Mouse (Mus musculus): Measurements from ENCODE around the gene Tent4b. TPM values are rescaled to one million over a fixed set of nuclear protein-coding genes. Genes with fewer than 3 reads are reported as not detected.

The Tent4b gene
- polyA plus RNA-seq, 2 experiments, result 10.9 to 22.7 TPM

DNA sequence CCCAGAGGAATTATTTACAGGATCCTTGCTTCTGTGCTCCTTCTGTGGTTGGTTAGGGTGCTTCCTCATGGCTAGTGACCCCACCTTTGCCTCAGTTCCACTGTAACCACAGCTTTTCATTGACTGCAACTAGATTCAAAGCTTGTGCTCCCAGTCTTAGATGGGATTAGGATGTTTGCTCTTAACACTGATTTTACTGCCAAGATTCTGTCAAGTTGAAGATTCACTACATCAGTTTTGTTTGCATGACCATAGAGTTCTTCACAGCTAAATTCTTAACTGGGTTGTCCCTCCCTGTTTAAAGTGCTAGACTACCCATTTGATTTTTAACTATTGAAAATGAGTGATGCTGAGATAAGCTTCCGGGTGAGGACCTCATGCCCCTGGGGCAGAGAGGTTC, 29.3 kb downstream of the Tent4b start:
- ATAC-seq (ENCODE audit: low FRiP score, low read depth), result no peak
- peaks cover 15% of the 10 kb centered on the region; the same call in 1 of the 2 replicates for H3K4me1 ChIP-seq (ENCODE audit: control insufficient read depth, insufficient read depth, low read length)
- no peak for DNase-seq (ENCODE audit: low spot score)
- no peaks in the 10 kb centered on the region for H3K27me3 ChIP-seq (ENCODE audit: control insufficient read depth, insufficient read depth, low read length)
- no peak overlapping the region for H3K4me2 ChIP-seq (replicated peaks; ENCODE audit: low read depth, low read length, severe bottlenecking)
- TF ChIP-seq POLR2A (IDR thresholded peaks at IDR 0.05; ENCODE audit: borderline replicate concordance, extremely low read depth, insufficient read depth, insufficient read length), result no peak
- no peak overlapping the region for H3K4me3 ChIP-seq (replicated peaks; ENCODE audit: low read length)
- 67% methylated on average over 1 of the region's 1 CpGs for WGBS
- no peak overlapping the region for H3K9ac ChIP-seq (ENCODE audit: low read depth, low read length, severe bottlenecking)
- no peak overlapping the region for H3K27ac ChIP-seq (replicated peaks; ENCODE audit: low read depth, low read length)
- no peaks in the 10 kb centered on the region for H3K36me3 ChIP-seq (ENCODE audit: control insufficient read depth, insufficient read depth, low read length)
- H3K9me3 ChIP-seq (ENCODE audit: control insufficient read depth, low read length), result no peaks in the 10 kb centered on the region

DNA sequence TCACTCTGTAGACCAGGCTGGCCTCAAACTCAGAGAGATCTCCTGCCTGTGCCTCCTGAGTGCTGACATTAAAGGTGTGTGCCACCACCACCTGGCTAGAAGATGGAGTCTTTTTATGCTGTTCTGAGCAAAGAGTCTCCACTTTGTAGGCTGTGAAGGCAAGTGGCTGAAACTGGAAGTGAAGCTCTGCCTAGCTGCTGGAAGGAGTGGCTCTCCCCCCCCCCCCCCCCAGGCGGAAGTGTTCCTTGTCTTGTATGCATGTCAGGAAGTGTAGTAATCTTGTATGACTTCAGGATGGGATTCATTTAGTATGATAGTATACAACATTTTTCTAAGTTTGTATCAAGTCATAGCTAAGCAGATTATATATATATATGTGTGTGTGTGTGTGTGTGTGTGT, 29.8 kb downstream of the Tent4b start:
- Histone ChIP-seq H3K4me1 (ENCODE audit: control insufficient read depth, insufficient read depth, low read length) (peaks cover 15% of the 10 kb centered on the region; the same call in 1 of the 2 replicates), H3K36me3 (ENCODE audit: control insufficient read depth, insufficient read depth, low read length) (no peaks in the 10 kb centered on the region), H3K27me3 (ENCODE audit: control insufficient read depth, insufficient read depth, low read length) (no peaks in the 10 kb centered on the region), H3K27ac (replicated peaks; ENCODE audit: low read depth, low read length) (no peak overlapping the region), H3K4me2 (replicated peaks; ENCODE audit: low read depth, low read length, severe bottlenecking) (no peak overlapping the region), H3K4me3 (replicated peaks; ENCODE audit: low read length) (no peak overlapping the region), H3K9ac (ENCODE audit: low read depth, low read length, severe bottlenecking) (no peak overlapping the region), H3K9me3 (ENCODE audit: control insufficient read depth, low read length) (no peaks in the 10 kb centered on the region)
- no peak for TF ChIP-seq POLR2A (IDR thresholded peaks at IDR 0.05; ENCODE audit: borderline replicate concordance, extremely low read depth, insufficient read depth, insufficient read length)
- DNase-seq (ENCODE audit: low spot score) (no peak), ATAC-seq (ENCODE audit: low FRiP score, low read depth) (no peak)
- WGBS, result 100% methylated on average over 1 of the region's 1 CpGs

DNA sequence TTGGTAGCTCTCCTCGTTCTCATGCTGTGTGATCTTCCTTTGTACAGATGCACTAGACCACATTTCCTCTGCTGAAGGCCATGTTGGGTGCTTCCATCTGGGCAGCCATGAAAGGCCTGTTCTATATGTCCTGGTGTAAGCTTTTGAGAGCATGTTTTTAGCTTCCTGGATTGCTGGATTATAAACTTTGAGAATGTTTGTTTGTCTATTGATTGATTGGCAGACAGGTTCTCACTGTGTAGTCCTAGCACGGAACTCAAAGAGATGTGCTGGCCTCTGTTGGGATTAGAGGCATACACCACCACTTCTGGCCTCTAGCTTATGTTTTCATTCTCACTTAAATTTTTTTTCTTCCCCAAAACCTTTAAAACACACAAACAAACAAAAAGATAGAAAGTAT, 37.7 kb downstream of the Tent4b start:
- no peak for TF ChIP-seq POLR2A (IDR thresholded peaks at IDR 0.05; ENCODE audit: borderline replicate concordance, extremely low read depth, insufficient read depth, insufficient read length)
- Histone ChIP-seq H3K4me2 (replicated peaks; ENCODE audit: low read depth, low read length, severe bottlenecking) (no peak overlapping the region), H3K4me3 (replicated peaks; ENCODE audit: low read length) (no peak overlapping the region), H3K9ac (ENCODE audit: low read depth, low read length, severe bottlenecking) (no peak overlapping the region), H3K4me1 (ENCODE audit: control insufficient read depth, insufficient read depth, low read length) (no peaks in the 10 kb centered on the region), H3K27me3 (ENCODE audit: control insufficient read depth, insufficient read depth, low read length) (no peaks in the 10 kb centered on the region), H3K27ac (replicated peaks; ENCODE audit: low read depth, low read length) (no peak overlapping the region), H3K9me3 (ENCODE audit: control insufficient read depth, low read length) (no peaks in the 10 kb centered on the region), H3K36me3 (ENCODE audit: control insufficient read depth, insufficient read depth, low read length) (no peaks in the 10 kb centered on the region)
- WGBS, result 78% methylated on average over 2 of the region's 2 CpGs
- no peak for ATAC-seq (ENCODE audit: low FRiP score, low read depth)
- no peak for DNase-seq (ENCODE audit: low spot score)

DNA sequence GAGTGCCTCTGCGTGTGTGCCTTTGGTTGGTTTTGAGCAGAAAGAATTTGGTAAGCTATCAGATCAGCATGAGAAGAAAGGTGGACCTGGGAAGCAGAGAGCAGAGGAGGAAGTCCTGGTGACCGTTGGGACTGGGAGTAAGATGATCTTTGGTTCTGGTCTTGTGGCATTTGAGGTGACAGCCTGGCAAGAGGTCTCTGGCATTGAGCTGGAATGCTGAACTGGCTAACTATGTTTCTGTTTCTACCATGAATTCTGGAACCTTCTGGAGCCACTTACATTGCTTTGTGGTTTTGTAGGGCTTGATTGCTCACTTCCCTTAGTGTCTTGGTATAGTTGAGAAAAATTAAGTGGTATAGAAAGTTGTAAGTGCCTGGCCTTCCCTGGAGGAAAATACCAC, 38.6 kb downstream of the Tent4b start:
- H3K27ac ChIP-seq (replicated peaks; ENCODE audit: low read depth, low read length), result no peak overlapping the region
- H3K4me1 ChIP-seq (ENCODE audit: control insufficient read depth, insufficient read depth, low read length), result no peaks in the 10 kb centered on the region

DNA sequence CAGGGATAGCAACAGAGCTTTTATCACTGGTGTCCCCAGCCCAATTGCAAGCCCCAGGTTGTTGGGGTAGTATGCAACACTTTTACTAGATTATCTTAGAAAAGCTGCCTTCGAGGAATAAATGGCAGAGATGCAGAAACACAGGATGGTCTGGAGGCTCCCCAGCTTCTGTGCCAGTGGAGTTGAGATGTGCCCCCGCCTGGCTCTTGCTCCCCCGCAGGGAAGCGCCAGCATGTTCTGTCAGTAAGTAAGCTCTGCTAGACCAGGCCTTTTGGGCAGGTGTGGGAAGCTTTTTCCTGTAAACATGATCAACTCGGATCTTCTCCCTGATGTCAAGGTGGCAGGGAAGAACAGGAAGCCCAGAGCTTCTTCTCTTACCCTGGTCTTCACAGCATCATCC, 40.3 kb downstream of the Tent4b start:
- no peak overlapping the region for H3K27ac ChIP-seq (replicated peaks; ENCODE audit: low read depth, low read length)
- H3K36me3 ChIP-seq (ENCODE audit: control insufficient read depth, insufficient read depth, low read length), result peaks cover 5% of the 10 kb centered on the region
- H3K4me2 ChIP-seq (replicated peaks; ENCODE audit: low read depth, low read length, severe bottlenecking), result no peak overlapping the region
- H3K4me1 ChIP-seq (ENCODE audit: control insufficient read depth, insufficient read depth, low read length), result no peaks in the 10 kb centered on the region
- no peak for TF ChIP-seq POLR2A (IDR thresholded peaks at IDR 0.05; ENCODE audit: borderline replicate concordance, extremely low read depth, insufficient read depth, insufficient read length)
- H3K4me3 ChIP-seq (replicated peaks; ENCODE audit: low read length), result no peak overlapping the region
- DNase-seq (ENCODE audit: low spot score), result no peak
- ATAC-seq (ENCODE audit: low FRiP score, low read depth), result no peak
- 91% methylated on average over 5 of the region's 5 CpGs for WGBS
- no peaks in the 10 kb centered on the region for H3K27me3 ChIP-seq (ENCODE audit: control insufficient read depth, insufficient read depth, low read length)
- H3K9ac ChIP-seq (ENCODE audit: low read depth, low read length, severe bottlenecking), result no peak overlapping the region
- H3K9me3 ChIP-seq (ENCODE audit: control insufficient read depth, low read length), result no peaks in the 10 kb centered on the region

More for the DNA sequence above, 38.6 kb downstream of the Tent4b start:
- Histone ChIP-seq H3K36me3 (ENCODE audit: control insufficient read depth, insufficient read depth, low read length) (no peaks in the 10 kb centered on the region), H3K27me3 (ENCODE audit: control insufficient read depth, insufficient read depth, low read length) (no peaks in the 10 kb centered on the region), H3K4me3 (replicated peaks; ENCODE audit: low read length) (no peak overlapping the region), H3K9ac (ENCODE audit: low read depth, low read length, severe bottlenecking) (no peak overlapping the region), H3K4me2 (replicated peaks; ENCODE audit: low read depth, low read length, severe bottlenecking) (no peak overlapping the region), H3K9me3 (ENCODE audit: control insufficient read depth, low read length) (no peaks in the 10 kb centered on the region)
- DNase-seq (ENCODE audit: low spot score) (no peak), ATAC-seq (ENCODE audit: low FRiP score, low read depth) (no peak)
- TF ChIP-seq POLR2A (IDR thresholded peaks at IDR 0.05; ENCODE audit: borderline replicate concordance, extremely low read depth, insufficient read depth, insufficient read length), result no peak
- WGBS, result 69% methylated on average over 2 of the region's 2 CpGs

DNA sequence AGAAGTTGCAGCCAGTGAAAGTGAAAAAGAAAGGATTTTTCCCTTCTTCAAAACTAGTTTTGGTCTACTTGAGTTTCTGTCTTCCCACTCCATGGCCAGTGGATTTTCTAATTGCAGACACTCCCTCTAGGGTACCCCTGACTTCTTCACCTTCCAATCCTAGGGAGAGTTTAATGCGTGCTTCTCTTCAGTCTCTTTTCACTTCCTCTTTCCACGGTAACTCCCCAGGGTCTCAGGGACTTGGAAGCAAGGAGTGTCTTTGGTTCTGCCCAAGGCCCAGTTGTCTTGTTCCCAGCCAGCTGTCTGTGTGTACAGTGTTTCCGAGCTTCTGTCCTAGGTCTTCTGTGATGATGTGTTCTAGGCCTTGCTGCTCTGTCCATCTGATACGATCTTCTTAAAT, 42.9 kb downstream of the Tent4b start:
- no peak for TF ChIP-seq POLR2A (IDR thresholded peaks at IDR 0.05; ENCODE audit: borderline replicate concordance, extremely low read depth, insufficient read depth, insufficient read length)
- H3K4me3 ChIP-seq (replicated peaks; ENCODE audit: low read length), result no peak overlapping the region
- H3K27ac ChIP-seq (replicated peaks; ENCODE audit: low read depth, low read length), result no peak overlapping the region
- no peak for DNase-seq (ENCODE audit: low spot score)
- H3K36me3 ChIP-seq (ENCODE audit: control insufficient read depth, insufficient read depth, low read length), result peaks cover 18% of the 10 kb centered on the region
- H3K9ac ChIP-seq (ENCODE audit: low read depth, low read length, severe bottlenecking), result no peak overlapping the region
- H3K9me3 ChIP-seq (ENCODE audit: control insufficient read depth, low read length), result no peaks in the 10 kb centered on the region
- H3K4me1 ChIP-seq (ENCODE audit: control insufficient read depth, insufficient read depth, low read length), result no peaks in the 10 kb centered on the region
- 85% methylated on average over 4 of the region's 4 CpGs for WGBS
- no peak overlapping the region for H3K4me2 ChIP-seq (replicated peaks; ENCODE audit: low read depth, low read length, severe bottlenecking)
- H3K27me3 ChIP-seq (ENCODE audit: control insufficient read depth, insufficient read depth, low read length), result no peaks in the 10 kb centered on the region
- no peak for ATAC-seq (ENCODE audit: low FRiP score, low read depth)
